Mouse (Mus musculus): ENCODE results near the gene Kcp.

DNA sequence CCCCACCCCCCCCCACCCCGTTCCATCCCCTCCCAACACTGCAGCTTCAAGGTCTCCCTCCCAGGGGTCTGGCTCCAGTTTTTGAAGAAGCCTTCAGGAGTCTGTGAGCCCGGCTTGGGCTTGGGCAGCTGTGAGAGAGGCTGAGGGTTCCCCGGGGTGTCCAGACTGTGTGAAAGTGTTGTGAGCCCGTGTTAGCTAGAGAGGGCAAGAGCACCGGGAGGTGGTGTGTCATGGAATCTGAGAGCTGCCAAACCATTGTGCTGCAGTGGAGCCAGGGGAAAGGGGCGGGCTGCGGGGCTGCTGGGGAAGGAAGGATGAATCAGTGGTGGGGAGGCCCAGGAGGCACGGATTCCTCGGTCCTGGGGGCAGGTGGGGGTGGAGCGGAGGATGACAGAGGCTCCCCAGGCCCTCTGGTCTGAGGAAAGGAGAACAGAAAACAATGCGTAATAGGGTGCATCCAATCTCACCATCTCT is 71.3 kb downstream of the Kcp start:
- TF ChIP-seq POLR2A (IDR thresholded peaks at IDR 0.05; ENCODE audit: insufficient read length, low read depth): peak; percentile 41
- TF ChIP-seq SRF (IDR thresholded peaks at IDR 0.05; ENCODE audit: control insufficient read depth, insufficient read length, low read depth): no peak
- TF ChIP-seq E2F4 (IDR thresholded peaks at IDR 0.05; ENCODE audit: insufficient read depth): no peak
- TF ChIP-seq TCF3 (IDR thresholded peaks at IDR 0.05; ENCODE audit: insufficient read length, low read depth): no peak
- no peak for TF ChIP-seq CEBPB (IDR thresholded peaks at IDR 0.05; ENCODE audit: insufficient read depth, poor library complexity, severe bottlenecking)
- no peak for TF ChIP-seq MYOG (IDR thresholded peaks at IDR 0.05; ENCODE audit: control insufficient read depth in 1 of 3, insufficient read depth in 1 of 3, insufficient read length in 2 of 3, low read depth in 2 of 3)
- no peak for TF ChIP-seq USF1 (IDR thresholded peaks at IDR 0.05; ENCODE audit: low read depth)

Measured in myocyte (in vitro differentiated cells).